Mouse (Mus musculus): ENCODE measurements at regions not wholly inside any gene's neighbourhood (a gene's known extent, or its start where the extent isn't known, plus 50 kb on each side); places are given as distances from the start of the nearest gene placed in this dataset.

- no peak for DNase-seq (ENCODE audit: low read depth)
These were observed 80.9 kb downstream of the Tmem212 start for GRCm38 (mm10) chr3:27815201-27815695.

- no peak for DNase-seq (ENCODE audit: low read depth)
These were observed 91.9 kb downstream of the Tmem212 start for GRCm38 (mm10) chr3:27804271-27804670.

GRCm38 (mm10) chr3:27791633-27791951 lies 80.5 kb upstream of the Fndc3b start:
- no peak for DNase-seq (ENCODE audit: low read depth)

- DNase-seq (ENCODE audit: low read depth), result no peak
These were observed 80.0 kb upstream of the Fndc3b start for GRCm38 (mm10) chr3:27790932-27791632.

DNA sequence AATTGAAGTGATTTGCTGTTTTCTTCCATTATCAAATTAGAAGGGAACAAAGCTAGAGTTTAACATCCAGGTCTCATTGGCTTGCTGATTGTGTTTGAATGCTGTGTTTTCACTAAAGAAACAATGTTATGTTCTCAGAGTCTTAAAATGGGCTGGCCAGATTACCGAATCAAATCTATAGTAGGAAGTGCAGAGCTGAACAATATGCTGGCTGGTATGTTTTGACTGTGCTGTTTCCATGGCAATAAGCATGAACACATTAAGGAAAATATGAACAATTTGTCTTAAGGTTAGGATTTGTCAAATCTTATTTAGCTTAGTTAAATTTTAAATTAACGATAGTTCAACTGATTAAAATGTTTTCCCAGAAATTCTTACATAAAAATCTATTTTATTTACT lies 72.8 kb upstream of the Fndc3b start:
- DNase-seq (ENCODE audit: low read depth), result no peak

GRCm38 (mm10) chr3:27783476-27783875 lies 72.4 kb upstream of the Fndc3b start:
- DNase-seq (ENCODE audit: low read depth), result no peak

DNA sequence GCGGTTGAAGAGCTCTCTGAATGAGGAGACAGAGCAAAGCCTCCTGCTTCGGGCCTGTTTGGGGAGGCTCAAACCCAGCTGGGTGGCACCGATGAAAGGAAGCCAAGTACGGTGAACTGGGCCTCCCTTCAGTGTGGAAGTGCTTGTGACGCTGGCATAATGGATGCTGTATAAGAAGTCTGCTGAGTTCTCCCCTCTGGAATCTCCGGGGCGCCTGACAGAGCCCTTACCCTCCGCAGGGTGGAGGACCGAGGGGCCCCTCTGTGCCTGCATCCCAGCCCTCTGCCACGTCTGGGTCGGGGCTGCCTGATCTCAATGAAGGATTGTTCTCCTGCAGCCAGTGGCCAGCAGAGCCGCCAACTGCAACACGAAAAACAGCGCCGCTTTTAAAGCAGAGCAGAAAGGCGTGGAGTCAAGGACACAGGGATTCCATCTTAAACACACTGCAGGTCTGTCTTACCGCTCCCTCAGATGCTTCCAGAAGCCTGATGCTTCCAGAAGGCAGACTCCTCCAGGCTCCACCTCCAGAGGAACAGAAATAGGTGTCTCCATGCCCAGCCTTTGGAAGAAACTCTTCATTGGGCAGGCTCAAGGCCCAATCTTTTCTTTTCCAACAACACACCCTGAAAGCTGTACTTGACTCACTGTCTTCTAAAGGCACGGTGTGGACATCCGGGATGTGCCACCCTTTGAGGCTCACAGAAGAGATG lies 71.1 kb upstream of the Fndc3b start:
- peak; percentile 32 for DNase-seq (ENCODE audit: low read depth)

GRCm38 (mm10) chr3:27779892-27780291 lies 68.8 kb upstream of the Fndc3b start:
- DNase-seq (ENCODE audit: low read depth), result no peak

GRCm38 (mm10) chr3:27777751-27778150 lies 66.6 kb upstream of the Fndc3b start:
- DNase-seq (ENCODE audit: low read depth), result no peak

GRCm38 (mm10) chr3:27773176-27773575 lies 62.1 kb upstream of the Fndc3b start:
- DNase-seq (ENCODE audit: low read depth), result no peak

- DNase-seq (ENCODE audit: low read depth), result no peak
These were observed 58.3 kb upstream of the Fndc3b start for GRCm38 (mm10) chr3:27769438-27769837.

GRCm38 (mm10) chr3:27767188-27767587 lies 56.1 kb upstream of the Fndc3b start:
- no peak for DNase-seq (ENCODE audit: low read depth)

DNA sequence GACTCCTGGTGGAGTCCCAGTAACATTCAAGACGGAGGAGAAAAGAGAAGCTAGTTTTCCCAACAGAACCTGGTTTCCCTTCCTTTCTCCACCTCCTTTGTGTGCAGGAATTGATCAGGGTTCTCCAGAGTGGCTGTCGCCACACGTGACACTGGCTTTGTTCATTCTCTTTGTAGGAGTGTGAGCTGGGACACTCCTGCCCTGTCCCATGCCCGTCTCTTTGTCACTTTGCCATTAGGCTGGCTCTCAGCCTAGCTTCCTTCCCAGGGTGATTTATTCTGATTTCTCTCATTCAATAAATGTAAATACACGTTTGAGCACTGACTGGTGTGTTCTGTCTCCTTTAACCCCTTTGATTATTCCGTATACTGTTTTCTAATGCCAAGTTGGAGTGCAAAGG lies 55.3 kb upstream of the Fndc3b start:
- DNase-seq (ENCODE audit: low read depth), result no peak

DNA sequence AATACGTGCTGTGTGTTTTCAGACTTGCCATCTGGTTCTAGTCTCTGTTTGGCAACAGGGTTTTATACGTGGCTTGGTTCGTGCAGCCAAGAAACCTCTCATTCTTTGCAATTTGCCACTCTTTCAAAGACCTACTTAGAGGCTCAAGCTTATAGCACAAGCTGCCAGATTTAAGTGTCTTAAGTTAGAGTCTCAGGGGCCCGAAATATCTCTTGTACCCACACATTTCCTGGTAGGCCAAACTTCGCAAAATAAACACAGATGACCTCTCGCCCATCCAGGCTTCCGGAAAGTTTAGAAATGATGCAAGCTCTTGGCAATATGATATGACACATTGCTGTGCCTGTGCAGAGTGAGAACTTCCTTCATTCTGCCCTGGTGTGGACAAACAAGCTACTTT lies 54.8 kb upstream of the Fndc3b start:
- peak; percentile 75 for DNase-seq (ENCODE audit: low read depth)

DNA sequence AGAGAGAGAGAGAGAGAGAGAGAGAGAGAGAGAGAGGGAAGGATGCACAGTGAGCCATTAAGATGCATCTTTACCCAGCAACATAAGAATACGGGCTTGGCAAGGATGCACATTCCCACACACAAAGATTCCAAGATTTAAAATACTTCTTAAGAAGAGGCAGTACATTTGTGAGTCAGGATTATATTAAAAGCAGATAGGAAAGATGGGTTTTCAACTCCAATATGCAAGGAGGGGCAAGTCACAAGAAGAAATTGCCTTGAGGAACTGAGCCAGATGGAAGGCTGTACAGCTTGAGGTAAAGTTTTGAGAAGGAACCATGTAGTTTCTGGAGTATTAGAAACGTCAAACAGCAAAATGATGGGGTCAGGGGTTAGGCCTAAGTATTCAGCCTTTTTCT lies 53.4 kb upstream of the Fndc3b start:
- DNase-seq (ENCODE audit: low read depth), result no peak

DNA sequence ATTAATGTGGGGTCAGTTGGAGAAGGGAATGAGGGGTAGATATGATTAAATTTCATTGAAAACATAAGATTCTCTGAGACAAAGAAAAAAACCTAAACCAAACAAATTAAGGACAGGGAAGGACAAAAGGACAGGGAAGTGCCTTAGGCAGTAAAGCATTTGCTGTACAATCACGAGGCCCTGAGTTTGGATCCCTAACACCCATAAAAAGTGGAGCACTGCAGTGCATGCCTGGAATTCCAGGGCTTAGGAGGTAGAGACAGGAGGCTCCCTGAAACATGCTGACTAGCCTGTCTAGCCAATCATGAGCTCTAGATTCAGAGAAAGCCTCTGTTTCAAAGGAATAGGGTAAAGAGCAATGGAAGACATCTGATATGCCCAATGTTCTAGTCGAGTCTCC lies 49.9 kb upstream of the Fndc3b start:
- DNase-seq (ENCODE audit: low read depth), result no peak
